Mouse (Mus musculus): ENCODE measurements around the gene Chchd4. TPM values are rescaled to one million over a fixed set of nuclear protein-coding genes. Genes with fewer than 3 reads are reported as not detected.

Gene Chchd4
- 22.2 TPM in 2 replicates for polyA plus RNA-seq (2016; fragmentation: Nextera tagmentation; extraction: Ambion mirVana)

DNA sequence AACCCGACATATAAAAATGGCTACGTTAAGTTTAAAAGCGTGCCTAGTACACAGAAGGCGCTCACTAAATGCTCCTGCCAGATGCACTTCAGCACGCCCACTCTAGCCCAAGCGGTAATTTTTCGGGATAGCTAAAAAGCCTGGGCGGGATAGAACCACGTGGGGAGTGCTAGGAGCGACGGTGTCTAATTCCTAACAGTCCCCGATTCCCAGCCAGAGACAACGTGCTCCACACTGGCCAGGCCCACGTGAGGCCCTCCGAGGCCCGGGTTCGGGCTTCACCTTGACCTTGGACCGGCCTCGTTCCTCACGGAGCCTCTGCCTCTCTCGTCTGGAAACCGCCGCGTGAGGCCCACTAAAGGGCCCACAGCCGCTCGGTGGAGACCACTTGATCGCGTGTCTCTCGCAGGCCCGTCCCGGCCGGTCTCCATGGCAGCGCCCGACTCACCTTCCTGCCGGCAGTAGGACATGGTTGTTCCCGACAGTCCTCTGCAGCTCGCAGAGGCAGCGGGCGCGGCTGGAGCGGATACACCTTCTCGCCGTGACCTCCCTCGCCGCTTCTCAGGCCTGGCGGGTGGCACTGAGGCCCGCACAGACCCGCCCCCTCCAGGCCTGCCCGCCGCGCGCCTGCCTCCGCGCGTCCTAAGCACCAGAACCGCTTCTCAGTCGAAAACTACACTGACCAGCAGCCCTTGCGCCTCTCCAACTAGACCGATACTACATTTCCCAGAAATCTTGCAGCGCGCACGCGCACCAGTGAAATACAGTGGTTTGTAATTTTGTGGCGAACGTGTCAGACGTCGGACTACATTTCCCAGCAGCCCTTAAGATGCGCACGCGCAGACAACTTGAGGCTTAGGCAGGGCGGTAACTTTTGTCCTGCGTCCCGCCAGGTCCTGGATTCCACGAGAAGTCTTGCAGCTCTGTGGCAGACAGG is at the start of gene Chchd4, which contains the start of gene Tmem43:
TSS of gene Chchd4 (minus strand) at position 679 of the 937 bp plus-strand sequence.
TSS of gene Tmem43 (plus strand) at position 836 of the 937 bp plus-strand sequence.
- ATAC-seq (ENCODE audit: low FRiP score, low read depth), result peak; percentile 97
- under 1% methylated on average over 74 of the region's 74 CpGs for WGBS
- Histone ChIP-seq H3K27ac (replicated peaks) (0 out of 2 replicates have a peak within 1 kb of the TSS, but pooled peaks have one; percentile 22), H3K9me3 (no peaks in the 10 kb centered on the region), H3K27me3 (no peaks in the 10 kb centered on the region), H3K4me1 (peaks cover 34% of the 10 kb centered on the region), H3K36me3 (peaks cover 24% of the 10 kb centered on the region), H3K4me3 (peak within 1 kb of the TSS; percentile 78), H3K9ac (replicated peaks) (peak within 1 kb of the TSS; percentile 78), H3K4me2 (replicated peaks) (peak within 1 kb of the TSS; percentile 86)

DNA sequence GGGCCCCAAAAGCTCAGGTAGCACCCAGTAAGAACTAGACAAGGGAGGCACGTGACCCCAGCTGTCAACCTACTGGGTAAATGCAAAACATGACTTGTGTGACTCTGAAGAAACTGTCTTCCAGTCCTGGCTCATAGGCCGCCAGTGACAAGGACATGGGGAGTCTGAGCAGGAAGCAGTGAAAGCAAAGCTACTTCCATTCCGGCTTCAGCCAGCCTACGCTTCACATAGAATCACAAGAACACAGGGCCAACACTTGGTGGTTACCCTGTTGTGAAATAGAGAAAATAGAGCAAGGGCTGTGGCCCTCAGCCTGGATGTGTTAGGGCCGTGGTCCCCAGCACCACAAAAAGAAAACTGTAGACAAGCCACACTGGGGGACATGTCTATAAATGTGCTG is 49.5 kb upstream of the Chchd4 start:
- H3K4me3 ChIP-seq, result no peak overlapping the region
- H3K27me3 ChIP-seq, result no peaks in the 10 kb centered on the region
- no peak for ATAC-seq (ENCODE audit: low FRiP score, low read depth)
- H3K4me2 ChIP-seq (replicated peaks), result no peak overlapping the region
- no peak overlapping the region for H3K27ac ChIP-seq (replicated peaks)
- H3K4me1 ChIP-seq, result no peaks in the 10 kb centered on the region
- 93% methylated on average over 5 of the region's 5 CpGs for WGBS
- peaks cover 74% of the 10 kb centered on the region for H3K36me3 ChIP-seq
- H3K9me3 ChIP-seq, result no peaks in the 10 kb centered on the region
- no peak overlapping the region for H3K9ac ChIP-seq (replicated peaks)

DNA sequence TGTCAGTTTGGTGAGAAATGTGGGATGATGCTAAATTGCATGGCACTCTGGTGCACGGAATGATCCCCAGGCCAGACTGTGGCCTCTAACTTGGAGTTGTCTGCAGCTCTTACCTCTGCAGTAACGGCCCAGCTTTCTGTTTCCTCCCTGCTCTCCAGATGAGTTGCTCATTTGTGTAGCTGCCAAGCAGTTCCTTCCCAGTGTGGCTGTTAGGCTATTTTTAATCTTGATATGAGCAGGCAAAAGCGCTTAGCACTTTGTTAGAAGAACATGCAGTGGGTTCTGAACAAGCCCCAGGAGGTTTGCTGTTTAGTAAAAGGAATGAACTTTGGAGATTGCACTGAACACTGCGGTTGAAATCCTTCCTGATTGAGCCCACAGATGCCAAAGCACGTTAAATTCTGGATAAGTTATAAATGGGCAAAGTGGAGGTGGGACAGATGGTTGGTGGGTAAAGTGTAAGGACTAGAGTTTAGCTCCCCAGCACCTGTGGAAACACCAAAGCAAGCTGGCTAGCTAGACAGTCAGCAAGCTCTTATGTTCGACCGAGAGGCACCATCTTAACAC is 45.2 kb upstream of the Chchd4 start:
- WGBS, result 96% methylated on average over 7 of the region's 7 CpGs
- Histone ChIP-seq H3K27me3 (no peaks in the 10 kb centered on the region), H3K4me3 (no peak overlapping the region), H3K36me3 (peaks cover 57% of the 10 kb centered on the region), H3K27ac (replicated peaks) (no peak overlapping the region), H3K9me3 (no peaks in the 10 kb centered on the region), H3K4me1 (peaks cover 15% of the 10 kb centered on the region), H3K4me2 (replicated peaks) (no peak overlapping the region), H3K9ac (replicated peaks) (no peak overlapping the region)
- no peak for ATAC-seq (ENCODE audit: low FRiP score, low read depth)

- H3K4me3 ChIP-seq, result peak within 1 kb of the TSS; percentile 82
- no peaks in the 10 kb centered on the region for H3K9me3 ChIP-seq
- peak; percentile 99 for ATAC-seq (ENCODE audit: low FRiP score, low read depth)
- peak within 1 kb of the TSS; percentile 66 for H3K4me2 ChIP-seq (replicated peaks)
- H3K36me3 ChIP-seq, result peaks cover 30% of the 10 kb centered on the region
- under 1% methylated on average over 80 of the region's 80 CpGs for WGBS
- no peaks in the 10 kb centered on the region for H3K27me3 ChIP-seq
- H3K4me1 ChIP-seq, result peaks cover 15% of the 10 kb centered on the region
- peak within 1 kb of the TSS; percentile 64; the same call in 1 of the 2 replicates for H3K27ac ChIP-seq (replicated peaks)
- H3K9ac ChIP-seq (replicated peaks), result peak within 1 kb of the TSS; percentile 86
These were observed 42.5 kb upstream of the Chchd4 start, which contains the start of the genes Xpc and Lsm3 for GRCm38 (mm10) chr6:91515545-91516449. Xpc (minus strand) TSS chr6:91515888. Lsm3 (plus strand) TSS chr6:91515928.

DNA sequence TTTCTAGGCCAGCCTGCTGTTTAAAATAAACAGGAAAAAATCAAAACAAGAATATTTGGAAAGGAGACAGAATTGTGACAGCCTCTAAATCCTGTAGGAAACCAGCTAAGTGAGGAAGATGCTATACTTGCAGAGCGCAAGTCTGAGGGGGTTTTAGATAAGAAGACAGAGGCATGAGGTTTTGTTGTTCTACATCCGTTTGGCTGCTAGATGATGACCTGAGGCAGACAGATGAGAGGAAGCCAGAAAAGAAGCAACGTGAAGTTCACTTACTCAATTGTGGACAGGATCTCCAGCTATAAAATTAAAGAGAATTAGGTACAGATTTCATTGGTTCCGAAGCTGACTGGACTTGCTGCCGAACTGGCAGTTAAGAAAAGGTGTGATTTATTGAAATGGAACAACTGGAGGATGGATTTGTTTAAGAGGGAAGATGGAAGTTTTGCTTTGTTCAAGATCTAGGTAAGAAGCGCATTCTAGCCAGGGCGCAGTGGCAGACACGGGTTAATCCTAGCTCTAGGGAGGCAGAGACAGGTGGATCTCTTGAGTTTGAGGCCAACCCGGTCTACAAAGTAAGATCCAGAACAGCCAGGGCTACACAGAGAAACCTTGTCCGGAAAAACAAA is 41.5 kb upstream of the Chchd4 start:
- Histone ChIP-seq H3K27me3 (no peaks in the 10 kb centered on the region), H3K36me3 (peaks cover 24% of the 10 kb centered on the region), H3K9ac (replicated peaks) (peak overlapping the region; percentile 73), H3K27ac (replicated peaks) (no peak overlapping the region), H3K4me2 (replicated peaks) (peak overlapping the region; percentile 66), H3K9me3 (no peaks in the 10 kb centered on the region), H3K4me3 (peak overlapping the region; percentile 82), H3K4me1 (peaks cover 15% of the 10 kb centered on the region)
- 35% methylated on average over 10 of the region's 10 CpGs for WGBS
- ATAC-seq (ENCODE audit: low FRiP score, low read depth), result no peak

- no peaks in the 10 kb centered on the region for H3K9me3 ChIP-seq
- H3K4me1 ChIP-seq, result peaks cover 15% of the 10 kb centered on the region
- H3K27ac ChIP-seq (replicated peaks), result no peak overlapping the region
- no peak overlapping the region for H3K4me3 ChIP-seq
- H3K36me3 ChIP-seq, result peaks cover 18% of the 10 kb centered on the region
- ATAC-seq (ENCODE audit: low FRiP score, low read depth), result no peak
- no peaks in the 10 kb centered on the region for H3K27me3 ChIP-seq
- H3K9ac ChIP-seq (replicated peaks), result no peak overlapping the region; the same call in 1 of the 2 replicates
- 0 out of 2 replicates have a peak overlapping the region, but pooled peaks have one; percentile 66 for H3K4me2 ChIP-seq (replicated peaks)
These were observed 40.8 kb upstream of the Chchd4 start for GRCm38 (mm10) chr6:91514135-91514534.

DNA sequence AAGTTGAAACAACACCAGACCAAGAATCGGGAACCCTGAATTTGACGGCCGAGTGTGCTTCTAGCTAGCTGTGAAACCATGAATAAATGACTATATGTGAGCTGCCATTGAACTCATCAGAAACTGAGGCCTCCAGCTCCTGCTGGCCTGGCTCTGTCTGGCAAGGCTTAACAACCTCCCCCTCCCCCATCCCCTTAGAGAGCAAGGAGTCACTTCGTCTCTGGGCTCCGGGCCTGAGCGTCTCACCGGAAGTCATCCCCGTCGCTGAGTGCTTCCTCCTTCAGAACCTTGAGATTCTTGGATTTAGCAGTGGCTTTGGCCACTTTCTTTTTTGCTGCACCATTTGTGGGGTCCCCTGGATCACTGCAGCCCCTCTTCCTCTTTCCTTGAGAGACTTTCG is 36.9 kb upstream of the Chchd4 start:
- no peak overlapping the region for H3K4me2 ChIP-seq (replicated peaks)
- no peaks in the 10 kb centered on the region for H3K27me3 ChIP-seq
- 84% methylated on average over 10 of the region's 10 CpGs for WGBS
- H3K4me3 ChIP-seq, result no peak overlapping the region
- H3K27ac ChIP-seq (replicated peaks), result no peak overlapping the region
- no peak overlapping the region for H3K9ac ChIP-seq (replicated peaks)
- peaks cover 33% of the 10 kb centered on the region for H3K36me3 ChIP-seq
- ATAC-seq (ENCODE audit: low FRiP score, low read depth), result no peak
- peaks cover 5% of the 10 kb centered on the region for H3K4me1 ChIP-seq
- no peaks in the 10 kb centered on the region for H3K9me3 ChIP-seq

GRCm38 (mm10) chr6:91509326-91509725 is 36.0 kb upstream of the Chchd4 start:
- Histone ChIP-seq H3K4me1 (no peaks in the 10 kb centered on the region; the same call in 1 of the 2 replicates), H3K27ac (replicated peaks) (no peak overlapping the region), H3K9ac (replicated peaks) (no peak overlapping the region), H3K9me3 (no peaks in the 10 kb centered on the region), H3K36me3 (peaks cover 42% of the 10 kb centered on the region), H3K4me3 (no peak overlapping the region), H3K27me3 (no peaks in the 10 kb centered on the region), H3K4me2 (replicated peaks) (no peak overlapping the region)
- 43% methylated on average over 7 of the region's 7 CpGs for WGBS
- ATAC-seq (ENCODE audit: low FRiP score, low read depth), result no peak

DNA sequence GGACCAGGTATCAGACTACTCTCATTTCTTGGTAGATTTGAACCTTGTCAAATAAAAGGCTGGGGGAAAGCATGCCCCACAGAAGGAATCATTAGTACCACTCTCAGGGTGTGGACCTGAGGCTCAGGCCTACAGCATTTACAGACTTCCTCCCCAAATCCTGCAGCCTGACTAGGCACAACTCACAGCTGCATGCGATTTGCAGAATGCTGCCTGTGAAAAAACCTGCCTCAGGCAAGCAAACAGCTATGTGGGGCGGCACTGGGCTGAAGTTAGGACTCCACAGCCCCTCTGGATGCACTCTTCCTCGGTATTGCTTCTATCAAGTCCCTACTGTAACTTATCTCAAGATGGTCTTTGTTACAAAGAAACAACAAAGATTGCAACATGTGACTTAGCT is 34.7 kb upstream of the Chchd4 start:
- Histone ChIP-seq H3K4me3 (no peak overlapping the region), H3K27me3 (no peaks in the 10 kb centered on the region), H3K27ac (replicated peaks) (no peak overlapping the region), H3K36me3 (peaks cover 55% of the 10 kb centered on the region), H3K9me3 (no peaks in the 10 kb centered on the region), H3K4me2 (replicated peaks) (no peak overlapping the region), H3K9ac (replicated peaks) (no peak overlapping the region), H3K4me1 (no peaks in the 10 kb centered on the region)
- no peak for ATAC-seq (ENCODE audit: low FRiP score, low read depth)
- 87% methylated on average over 3 of the region's 3 CpGs for WGBS

DNA sequence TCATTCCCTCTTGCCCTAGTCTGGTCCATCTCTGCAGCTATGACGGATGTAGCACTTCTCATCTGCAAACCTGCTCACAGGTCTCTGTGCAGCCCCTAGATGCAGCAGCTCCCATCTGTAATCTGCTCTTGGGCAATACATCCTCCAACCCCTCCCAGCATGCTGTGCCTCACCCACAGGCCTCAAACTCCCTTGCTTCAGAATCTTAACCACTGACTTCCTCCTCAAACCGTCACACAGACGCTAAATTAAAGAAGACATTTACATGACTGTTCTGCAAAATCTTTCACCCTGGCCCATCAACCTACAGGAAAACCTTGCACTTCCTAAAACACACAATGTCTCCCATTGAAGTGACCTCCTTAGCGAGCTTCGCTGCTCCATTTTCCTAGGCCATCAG is 32.7 kb upstream of the Chchd4 start:
- no peaks in the 10 kb centered on the region for H3K27me3 ChIP-seq
- no peak overlapping the region for H3K4me3 ChIP-seq
- ATAC-seq (ENCODE audit: low FRiP score, low read depth), result no peak
- H3K9me3 ChIP-seq, result no peaks in the 10 kb centered on the region
- H3K36me3 ChIP-seq, result peaks cover 74% of the 10 kb centered on the region
- no peaks in the 10 kb centered on the region for H3K4me1 ChIP-seq
- no peak overlapping the region for H3K9ac ChIP-seq (replicated peaks)
- H3K27ac ChIP-seq (replicated peaks), result no peak overlapping the region
- WGBS, result 86% methylated on average over 5 of the region's 5 CpGs
- H3K4me2 ChIP-seq (replicated peaks), result no peak overlapping the region

DNA sequence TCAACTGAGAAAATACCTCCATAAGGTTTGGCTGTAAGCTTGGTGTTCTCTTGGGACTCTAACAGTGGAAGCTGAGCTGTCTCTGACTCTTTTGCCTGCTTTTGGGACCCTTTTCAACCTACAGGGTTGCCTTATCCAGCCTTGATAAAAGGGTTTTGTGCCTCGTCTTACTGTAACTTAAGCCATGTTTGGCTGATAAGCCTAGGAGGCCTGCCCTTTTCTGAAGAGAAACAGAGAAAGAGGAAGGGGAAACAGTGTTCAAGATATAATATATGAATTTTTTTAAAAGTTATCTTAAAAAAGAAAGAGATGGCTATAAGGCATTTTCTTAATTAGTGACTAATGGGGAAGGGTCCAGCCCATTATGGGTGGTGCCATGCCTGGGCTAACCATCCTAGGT is 30.0 kb upstream of the Chchd4 start:
- Histone ChIP-seq H3K4me3 (no peak overlapping the region), H3K4me2 (replicated peaks) (no peak overlapping the region), H3K9me3 (no peaks in the 10 kb centered on the region), H3K27ac (replicated peaks) (no peak overlapping the region), H3K27me3 (no peaks in the 10 kb centered on the region), H3K9ac (replicated peaks) (no peak overlapping the region), H3K36me3 (peaks cover 94% of the 10 kb centered on the region), H3K4me1 (no peaks in the 10 kb centered on the region)
- no peak for ATAC-seq (ENCODE audit: low FRiP score, low read depth)
- WGBS, result 94% methylated on average over 1 of the region's 1 CpGs
